Mouse (Mus musculus) stomach, embryonic 14.5 days (tissue): ENCODE data around the gene Il12a. TPM values are rescaled to one million over a fixed set of nuclear protein-coding genes. Genes with fewer than 3 reads are reported as not detected.
"Not testable (repeated sequence)": the region's sequence is repeated elsewhere in the genome, so short reads cannot be mapped to it uniquely, and the experiment has no call there.

Source experiments
- ATAC-seq: fragments of 200-750 bp; cut with Nextera tagmentation; 2 replicates; pipeline ENCODE4 v1.8.0; 2017; ENCODE audit warnings: low read depth, moderate TSS enrichment; ENCODE audit not compliant: insufficient number of reproducible peaks, insufficient read depth, low FRiP score
- H3K27ac ChIP-seq: fragments of 300-500 bp; sonication (generic); 2 replicates; pipeline ENCODE4 v1.5.1; 2014; ENCODE audit warnings: mild to moderate bottlenecking, low read length, moderate library complexity, mixed read lengths
- H3K27me3 ChIP-seq: fragments of 300-500 bp; sonication (generic); 2 replicates; pipeline ENCODE4 v1.6.1; 2014; ENCODE audit warnings: low read length, control low read depth, mixed read lengths; ENCODE audit not compliant: control insufficient read depth, insufficient read depth
- H3K36me3 ChIP-seq: fragments of 300-500 bp; sonication (generic); 2 replicates; pipeline ENCODE4 v1.6.1; 2014; ENCODE audit warnings: mild to moderate bottlenecking, control low read depth, low read length, moderate library complexity, mixed read lengths; ENCODE audit not compliant: control insufficient read depth, insufficient read depth
- H3K4me1 ChIP-seq: fragments of 300-500 bp; sonication (generic); 2 replicates; pipeline ENCODE4 v1.6.1; 2014; ENCODE audit warnings: low read length, control low read depth, mixed read lengths; ENCODE audit not compliant: control insufficient read depth, insufficient read depth
- H3K4me2 ChIP-seq: fragments of 300-500 bp; sonication (generic); replicated peaks from 2 replicates; pipeline ENCODE4 v1.6.1; 2014; ENCODE audit warnings: low read depth, low read length, control low read depth
- H3K4me3 ChIP-seq: fragments of 300-500 bp; sonication (generic); 2 replicates; pipeline ENCODE4 v1.5.1; 2014; ENCODE audit warnings: low read depth, low read length, control low read depth
- H3K9ac ChIP-seq: fragments of 300-500 bp; sonication (generic); replicated peaks from 2 replicates; pipeline ENCODE4 v1.6.1; 2014; ENCODE audit warnings: low read depth, mild to moderate bottlenecking, control low read depth, low read length, moderate library complexity, mixed read lengths
- H3K9me3 ChIP-seq: fragments of 300-500 bp; sonication (generic); 2 replicates; pipeline ENCODE4 v1.6.1; 2016; ENCODE audit warnings: low read depth, low read length, control low read depth; ENCODE audit not compliant: control insufficient read depth
- WGBS: fragments of 180-500 bp; shearing (Covaris S2); extraction: QIAGEN DNeasy Blood & Tissue Kit; methylation state at CpG from one replicate; pipeline ENCODE4 v1.1.7; 2014; 5-methylcytosine and 5-hydroxymethylcytosine counted together
- polyA plus RNA-seq: library from polyadenylated mRNA; unstranded; fragments of >200 nt; fragmentation: Nextera tagmentation; extraction: Ambion mirVana; gene quantifications from 2 replicates; pipeline ENCODE4 v1.2.1, GENCODE M21; 2014

Gene Il12a
- polyA plus RNA-seq, 1 experiment from 2014 or later = not detected

GRCm38 (mm10) chr3:68708230-68708629 lies 17.8 kb downstream of the Il12a start:
- no peak overlapping the region for H3K4me3 ChIP-seq
- no peak overlapping the region for H3K9ac ChIP-seq
- 0 out of 2 replicates have a peak, but pooled peaks cover 3% of the 10 kb centered on the region for H3K4me1 ChIP-seq
- no peaks in the 10 kb centered on the region for H3K27me3 ChIP-seq
- H3K36me3 ChIP-seq = no peaks in the 10 kb centered on the region
- no peak overlapping the region for H3K27ac ChIP-seq
- 42% methylated on average over 8 of the region's 8 CpGs for WGBS
- H3K4me2 ChIP-seq = no peak overlapping the region
- no peaks in the 10 kb centered on the region for H3K9me3 ChIP-seq
- no peak for ATAC-seq

GRCm38 (mm10) chr3:68709198-68709797 lies 18.9 kb downstream of the Il12a start:
- Histone ChIP-seq H3K4me1 (0 out of 2 replicates have a peak, but pooled peaks cover 3% of the 10 kb centered on the region), H3K27ac (no peak overlapping the region), H3K27me3 (no peaks in the 10 kb centered on the region), H3K36me3 (no peaks in the 10 kb centered on the region), H3K4me2 (no peak overlapping the region), H3K4me3 (no peak overlapping the region), H3K9me3 (no peaks in the 10 kb centered on the region), H3K9ac (no peak overlapping the region)
- peak; percentile 74 for ATAC-seq
- WGBS = 48% methylated on average over 9 of the region's 9 CpGs

- Histone ChIP-seq H3K9ac (no peak overlapping the region), H3K9me3 (no peaks in the 10 kb centered on the region), H3K4me1 (no peaks in the 10 kb centered on the region), H3K36me3 (no peaks in the 10 kb centered on the region), H3K27me3 (no peaks in the 10 kb centered on the region), H3K27ac (no peak overlapping the region), H3K4me2 (no peak overlapping the region), H3K4me3 (no peak overlapping the region)
- no peak for ATAC-seq
- WGBS = 68% methylated on average over 1 of the region's 1 CpGs
These were observed 20.0 kb downstream of the Il12a start for GRCm38 (mm10) chr3:68710436-68710835.

- Histone ChIP-seq H3K4me2 (no peak overlapping the region), H3K4me3 (no peak overlapping the region), H3K9me3 (no peaks in the 10 kb centered on the region), H3K36me3 (no peaks in the 10 kb centered on the region), H3K27ac (no peak overlapping the region), H3K27me3 (no peaks in the 10 kb centered on the region), H3K9ac (no peak overlapping the region), H3K4me1 (no peaks in the 10 kb centered on the region)
- no peak for ATAC-seq
- 82% methylated on average over 5 of the region's 5 CpGs for WGBS
These were observed 21.1 kb downstream of the Il12a start for GRCm38 (mm10) chr3:68711510-68711909.

GRCm38 (mm10) chr3:68713550-68713949 lies 23.1 kb downstream of the Il12a start:
- no peaks in the 10 kb centered on the region for H3K4me1 ChIP-seq
- WGBS = 8% methylated on average over 7 of the region's 7 CpGs
- no peaks in the 10 kb centered on the region for H3K27me3 ChIP-seq
- no peak overlapping the region for H3K27ac ChIP-seq
- H3K9ac ChIP-seq = no peak overlapping the region
- no peak for ATAC-seq
- no peaks in the 10 kb centered on the region for H3K9me3 ChIP-seq
- H3K4me2 ChIP-seq = peak overlapping the region; percentile 16; the same call in 1 of the 2 replicates
- H3K4me3 ChIP-seq = no peak overlapping the region
- no peaks in the 10 kb centered on the region for H3K36me3 ChIP-seq

- H3K4me2 ChIP-seq, H3K9ac ChIP-seq, H3K4me1 ChIP-seq, ATAC-seq, H3K4me3 ChIP-seq, H3K9me3 ChIP-seq, H3K27me3 ChIP-seq, H3K36me3 ChIP-seq, H3K27ac ChIP-seq: not testable (repeated sequence)
- WGBS = 45% methylated on average over 5 of the region's 5 CpGs
These were observed 26.9 kb downstream of the Il12a start for GRCm38 (mm10) chr3:68717346-68717745.

- Histone ChIP-seq H3K27me3 (no peaks in the 10 kb centered on the region), H3K9ac (no peak overlapping the region), H3K9me3 (no peaks in the 10 kb centered on the region), H3K36me3 (no peaks in the 10 kb centered on the region), H3K4me3 (no peak overlapping the region), H3K4me1 (no peaks in the 10 kb centered on the region), H3K4me2 (no peak overlapping the region), H3K27ac (no peak overlapping the region)
- WGBS = 75% methylated on average over 8 of the region's 8 CpGs
- no peak for ATAC-seq
These were observed 28.9 kb downstream of the Il12a start for GRCm38 (mm10) chr3:68719229-68719819.

- H3K27ac ChIP-seq = no peak overlapping the region
- H3K9ac ChIP-seq = no peak overlapping the region
- H3K4me3 ChIP-seq = no peak overlapping the region
- 41% methylated on average over 13 of the region's 13 CpGs for WGBS
- no peak overlapping the region for H3K4me2 ChIP-seq
- no peaks in the 10 kb centered on the region for H3K9me3 ChIP-seq
- H3K27me3 ChIP-seq = no peaks in the 10 kb centered on the region
- H3K36me3 ChIP-seq = no peaks in the 10 kb centered on the region
- no peaks in the 10 kb centered on the region for H3K4me1 ChIP-seq
- no peak for ATAC-seq
These were observed 29.8 kb downstream of the Il12a start for GRCm38 (mm10) chr3:68720258-68720657.

GRCm38 (mm10) chr3:68741955-68742354 lies 51.5 kb downstream of the Il12a start:
- H3K4me2 ChIP-seq = no peak overlapping the region
- 52% methylated on average over 7 of the region's 7 CpGs for WGBS

More at GRCm38 (mm10) chr3:68741955-68742354, 51.5 kb downstream of the Il12a start:
- H3K4me3 ChIP-seq = no peak overlapping the region
- no peak overlapping the region for H3K9ac ChIP-seq
- no peaks in the 10 kb centered on the region for H3K9me3 ChIP-seq
- no peaks in the 10 kb centered on the region for H3K4me1 ChIP-seq
- ATAC-seq = no peak
- H3K27ac ChIP-seq = no peak overlapping the region
- no peaks in the 10 kb centered on the region for H3K27me3 ChIP-seq
- H3K36me3 ChIP-seq = no peaks in the 10 kb centered on the region
